ENCODE assay signal across 8 mouse cellular contexts in the genomic region with DNA sequence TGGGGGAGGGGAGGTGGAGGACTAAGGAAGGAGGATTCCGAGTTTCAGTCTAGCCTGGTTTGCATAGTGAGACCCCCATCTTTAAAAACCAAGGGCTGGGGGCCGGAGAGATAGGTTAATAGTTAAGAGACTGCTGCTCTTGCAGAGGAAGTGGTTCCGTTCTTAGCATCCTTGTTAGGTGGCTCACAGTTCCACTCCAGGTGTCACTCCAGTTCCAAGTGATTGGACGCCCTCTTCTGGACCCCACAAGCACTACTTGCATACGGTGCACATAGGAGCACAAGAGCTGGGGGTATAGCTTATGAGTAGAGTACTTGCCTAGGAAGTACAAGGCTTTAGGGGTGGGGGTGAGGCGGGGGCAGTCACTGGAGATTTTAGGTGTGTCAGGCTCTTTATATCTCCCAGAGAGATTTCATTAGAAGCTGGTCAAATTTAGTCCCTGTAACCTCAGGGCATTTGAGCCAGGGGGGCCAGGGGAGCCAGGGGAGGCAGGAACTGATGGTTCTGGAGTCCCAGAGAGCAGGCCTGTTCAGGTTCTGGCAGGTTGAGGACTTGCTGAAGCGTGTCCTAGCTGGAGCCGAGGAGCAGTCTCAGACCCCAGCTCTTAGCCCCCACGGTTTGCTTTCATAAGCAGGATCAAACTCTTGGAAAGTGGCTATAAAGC. TPM values are rescaled to one million over a fixed set of nuclear protein-coding genes. Genes with fewer than 3 reads are reported as not detected.
DNase-seq lines count a peak whose midpoint lies in the region; ATAC-seq and TF ChIP-seq lines count a peak whose summit lies in the region.

No protein-coding gene starts in this region.

- no peak for TF ChIP-seq POLR2A in embryonic fibroblast, embryonic 13.5 days (IDR thresholded peaks at IDR 0.05; ENCODE audit: low read depth, low read length)

- peak overlapping the region; percentile 56 for H3K27ac ChIP-seq in embryonic fibroblast, embryonic 13.5 days (ENCODE audit: insufficient read depth, low read length)
- no peak overlapping the region for H3K27ac ChIP-seq in hindbrain, postnatal 0 days
- peak overlapping the region; percentile 94 for H3K27ac ChIP-seq in limb, embryonic 15.5 days
- H3K27ac ChIP-seq in midbrain, embryonic 14.5 days (replicated peaks; ENCODE audit: low read depth, low read length) = no peak overlapping the region

- ATAC-seq in hindbrain, postnatal 0 days = 0 out of 2 replicates have a peak, but pooled peaks have one; percentile 30
- ATAC-seq in limb, embryonic 15.5 days (ENCODE audit: insufficient number of reproducible peaks, low FRiP score, low TSS enrichment, low read depth) = no peak
- ATAC-seq in midbrain, embryonic 14.5 days (ENCODE audit: low FRiP score, low TSS enrichment) = no peak

- DNase-seq in gastrocnemius, postnatal 25 days = peak; percentile 18
- no peak for DNase-seq in gastrocnemius, postnatal 4 days (ENCODE audit: low spot score in 2 of 2)
- peak; percentile 31 for DNase-seq in adrenal gland, postnatal 25 days
- peak; percentile 81 for DNase-seq in hindbrain, postnatal 0 days (ENCODE audit: low spot score)
- DNase-seq in midbrain, embryonic 14.5 days = peak; percentile 75
- peak; percentile 62 to 83 for DNase-seq in thymus, adult 18-20 months

- H3K4me1 ChIP-seq in embryonic fibroblast, embryonic 13.5 days (ENCODE audit: control insufficient read depth, insufficient read depth, low read length) = no peaks in the 10 kb centered on the region
- peaks cover 6% of the 10 kb centered on the region; the same call in 1 of the 2 replicates for H3K4me1 ChIP-seq in hindbrain, postnatal 0 days (ENCODE audit: insufficient read depth, low read length)
- H3K4me1 ChIP-seq in limb, embryonic 15.5 days = peaks cover 16% of the 10 kb centered on the region
- peaks cover 13% of the 10 kb centered on the region for H3K4me1 ChIP-seq in midbrain, embryonic 14.5 days (ENCODE audit: control insufficient read depth, insufficient read depth, low read length)

- H3K9me3 ChIP-seq in hindbrain, postnatal 0 days (ENCODE audit: low read length) = no peaks in the 10 kb centered on the region
- no peaks in the 10 kb centered on the region for H3K9me3 ChIP-seq in limb, embryonic 15.5 days
- no peaks in the 10 kb centered on the region for H3K9me3 ChIP-seq in midbrain, embryonic 14.5 days (ENCODE audit: control insufficient read depth, low read length)

- 21% methylated on average over 9 of the region's 9 CpGs for WGBS in hindbrain, postnatal 0 days
- WGBS in limb, embryonic 15.5 days = 19% methylated on average over 9 of the region's 9 CpGs
- WGBS in midbrain, embryonic 14.5 days = 13% methylated on average over 9 of the region's 9 CpGs

- H3K36me3 ChIP-seq in hindbrain, postnatal 0 days (ENCODE audit: insufficient read depth, low read length) = no peaks in the 10 kb centered on the region
- H3K36me3 ChIP-seq in limb, embryonic 15.5 days = no peaks in the 10 kb centered on the region
- H3K36me3 ChIP-seq in midbrain, embryonic 14.5 days (ENCODE audit: control insufficient read depth, insufficient read depth, low read length) = no peaks in the 10 kb centered on the region

- H3K4me3 ChIP-seq in embryonic fibroblast, embryonic 13.5 days (ENCODE audit: insufficient read depth, low read length) = no peak overlapping the region
- peak overlapping the region; percentile 84; the same call in 1 of the 2 replicates for H3K4me3 ChIP-seq in hindbrain, postnatal 0 days (ENCODE audit: low read length)
- H3K4me3 ChIP-seq in limb, embryonic 15.5 days = peak overlapping the region; percentile 64
- H3K4me3 ChIP-seq in midbrain, embryonic 14.5 days (replicated peaks; ENCODE audit: low read depth, low read length) = peak overlapping the region; percentile 97; the same call in 1 of the 2 replicates

- TF ChIP-seq CTCF in embryonic fibroblast, embryonic 13.5 days (IDR thresholded peaks at IDR 0.05; ENCODE audit: borderline replicate concordance, insufficient read depth, low read length) = peak; percentile 35; the same call in 1 of the 2 replicates
- TF ChIP-seq CTCF in hindbrain, postnatal 0 days (IDR thresholded peaks at IDR 0.05; ENCODE audit: low read depth) = peak; percentile 73

- no peak overlapping the region for H3K9ac ChIP-seq in hindbrain, postnatal 0 days (replicated peaks; ENCODE audit: low read length)
- no peak overlapping the region for H3K9ac ChIP-seq in limb, embryonic 15.5 days
- no peak overlapping the region for H3K9ac ChIP-seq in midbrain, embryonic 14.5 days (replicated peaks; ENCODE audit: low read length)

- peak overlapping the region; percentile 94 for H3K4me2 ChIP-seq in hindbrain, postnatal 0 days (ENCODE audit: low read depth, low read length)
- peak overlapping the region; percentile 94 for H3K4me2 ChIP-seq in limb, embryonic 15.5 days
- H3K4me2 ChIP-seq in midbrain, embryonic 14.5 days (ENCODE audit: low read length) = peak overlapping the region; percentile 79

- no peaks in the 10 kb centered on the region for H3K27me3 ChIP-seq in hindbrain, postnatal 0 days (ENCODE audit: insufficient read depth, low read length)
- H3K27me3 ChIP-seq in limb, embryonic 15.5 days = no peaks in the 10 kb centered on the region
- no peaks in the 10 kb centered on the region for H3K27me3 ChIP-seq in midbrain, embryonic 14.5 days (ENCODE audit: control insufficient read depth, insufficient read depth, low read length)

RNA-seq across cellular contexts. Expression of gene Tgfbr1, which starts 1.5 kb away (rescaled TPM):
- 10 to 100 TPM; 16.7 to 18.5 TPM for total RNA-seq in gastrocnemius, postnatal 25 days (2021)
- total RNA-seq in gastrocnemius, postnatal 4 days (2021) = 10 to 100 TPM; 35.2 to 40.8 TPM
- 36.7 and 40.3 TPM in 2 replicates for total RNA-seq in adrenal gland, postnatal 25 days (2021)
- 35.6 and 43.8 TPM in 2 replicates for polyA plus RNA-seq in embryonic fibroblast, embryonic 13.5 days (2011; ENCODE audit: insufficient read length, low read depth, missing spikeins)
- total RNA-seq in hindbrain, postnatal 0 days (2014; rRNA removed) = 24.7 and 33.1 TPM in 2 replicates
- 13.0 and 14.0 TPM in 2 replicates for polyA plus RNA-seq in hindbrain, postnatal 0 days (2015; fragmentation: Nextera tagmentation; extraction: Ambion mirVana)
- polyA plus RNA-seq in limb, embryonic 15.5 days (2015; fragmentation: Nextera tagmentation; extraction: Ambion mirVana) = 29.1 and 31.6 TPM in 2 replicates
- polyA plus RNA-seq in midbrain, embryonic 14.5 days (2014; fragmentation: Nextera tagmentation; extraction: Ambion mirVana) = 33.9 and 57.4 TPM in 2 replicates

Comparison
In these comparisons a context has a peak if more than half of its experiments do, and no peak if none do; other contexts are left out.
1. DNase-seq: peak in gastrocnemius, postnatal 25 days (single experiment), adrenal gland, postnatal 25 days (single experiment), hindbrain, postnatal 0 days (single experiment), midbrain, embryonic 14.5 days (single experiment) and thymus, adult 18-20 months (2 of 2); none in gastrocnemius, postnatal 4 days (0 of 2).
2. H3K27ac ChIP-seq: peak in embryonic fibroblast, embryonic 13.5 days (single experiment) and limb, embryonic 15.5 days (single experiment); none in hindbrain, postnatal 0 days (single experiment) and midbrain, embryonic 14.5 days (single experiment).
3. Peak in every context shown above with its lines, with median percentiles within 50 percentile points of each other: H3K4me2 ChIP-seq.